ENCODE assay signal across 10 mouse cellular contexts in genomic region chr4:151741249-151742137, GRCm38 (mm10).
DNase-seq lines count a peak whose midpoint lies in the region; ATAC-seq lines count a peak whose summit lies in the region.
"Had no signal": no experiment of that assay in that cellular context is flagged by ENCODE, and none has a peak within 500 bp of the region (broad histone marks: within the 10 kb centered on the region; RNA-seq: fewer than 3 reads in every experiment).

No protein-coding gene starts in this region.

- no peaks in the 10 kb centered on the region for H3K9me3 ChIP-seq in hindbrain, embryonic 16.5 days (ENCODE audit: control insufficient read depth, low read length)
- H3K9me3 ChIP-seq in hindbrain, embryonic 10.5 days = no peaks in the 10 kb centered on the region
- H3K9me3 ChIP-seq in liver, embryonic 15.5 days (replicated peaks) = no peaks in the 10 kb centered on the region

- DNase-seq in hindbrain, embryonic 10.5 days (ENCODE audit: low spot score) = no peak
- DNase-seq in MN1 (ENCODE audit: low spot score) = peak; percentile 53
- peak; percentile 59 to 60 for DNase-seq in heart, adult 9 months (ENCODE audit: low spot score in 2 of 2)
- DNase-seq in retina, embryonic 14.5 days (ENCODE audit: low spot score) = no peak
- DNase-seq in frontal cortex, postnatal 10 days (ENCODE audit: low spot score in 2 of 2) = no peak
- no peak for DNase-seq in adrenal gland, adult 2 months
- DNase-seq: adrenal gland, postnatal 36 days had no signal

- no peak overlapping the region for H3K4me3 ChIP-seq in hindbrain, embryonic 16.5 days (ENCODE audit: low read length)
- no peak overlapping the region for H3K4me3 ChIP-seq in hindbrain, embryonic 10.5 days
- no peak overlapping the region for H3K4me3 ChIP-seq in liver, embryonic 15.5 days (replicated peaks)

- H3K27ac ChIP-seq in hindbrain, embryonic 16.5 days (ENCODE audit: low read depth, low read length) = 0 out of 2 replicates have a peak overlapping the region, but pooled peaks have one; percentile 13
- H3K27ac ChIP-seq in hindbrain, embryonic 10.5 days = no peak overlapping the region
- peak overlapping the region; percentile 70 for H3K27ac ChIP-seq in liver, embryonic 15.5 days (replicated peaks)

- H3K27me3 ChIP-seq in hindbrain, embryonic 16.5 days (replicated peaks; ENCODE audit: control insufficient read depth, insufficient read depth, low read length) = no peaks in the 10 kb centered on the region
- H3K27me3 ChIP-seq in hindbrain, embryonic 10.5 days (ENCODE audit: insufficient read depth, poor library complexity, severe bottlenecking) = no peaks in the 10 kb centered on the region
- no peaks in the 10 kb centered on the region for H3K27me3 ChIP-seq in liver, embryonic 15.5 days
- H3K27me3 ChIP-seq: CH12.LX had no signal

- WGBS in hindbrain, embryonic 16.5 days = 40% methylated on average over 20 of the region's 20 CpGs
- 79% methylated on average over 20 of the region's 20 CpGs for WGBS in hindbrain, embryonic 10.5 days
- 12% methylated on average over 20 of the region's 20 CpGs for WGBS in liver, embryonic 15.5 days (ENCODE audit: insufficient replicate concordance)

- H3K4me2 ChIP-seq in hindbrain, embryonic 16.5 days (ENCODE audit: low read length) = no peak overlapping the region
- peak overlapping the region; percentile 32 for H3K4me2 ChIP-seq in liver, embryonic 15.5 days

- H3K4me1 ChIP-seq in hindbrain, embryonic 16.5 days (ENCODE audit: control insufficient read depth, insufficient read depth, low read depth, low read length) = peaks cover 26% of the 10 kb centered on the region
- peaks cover 34% of the 10 kb centered on the region; the same call in 1 of the 2 replicates for H3K4me1 ChIP-seq in hindbrain, embryonic 10.5 days (replicated peaks)
- H3K4me1 ChIP-seq in liver, embryonic 15.5 days (replicated peaks) = peaks cover 67% of the 10 kb centered on the region

- H3K36me3 ChIP-seq in hindbrain, embryonic 16.5 days (ENCODE audit: control insufficient read depth, insufficient read depth, low read length) = no peaks in the 10 kb centered on the region
- no peaks in the 10 kb centered on the region for H3K36me3 ChIP-seq in hindbrain, embryonic 10.5 days
- H3K36me3 ChIP-seq in liver, embryonic 15.5 days (replicated peaks) = no peaks in the 10 kb centered on the region

- no peak for ATAC-seq in hindbrain, embryonic 16.5 days
- ATAC-seq in liver, embryonic 15.5 days (ENCODE audit: insufficient read depth) = peak; percentile 78

- H3K9ac ChIP-seq in hindbrain, embryonic 16.5 days (ENCODE audit: low read depth, low read length) = no peak overlapping the region
- no peak overlapping the region for H3K9ac ChIP-seq in liver, embryonic 15.5 days

Comparison
In these comparisons a context has a peak if more than half of its experiments do, and no peak if none do; other contexts are left out.
1. DNase-seq: peak in MN1 (single experiment) and heart, adult 9 months (2 of 2); none in hindbrain, embryonic 10.5 days (single experiment), retina, embryonic 14.5 days (single experiment), frontal cortex, postnatal 10 days (0 of 2) and adrenal gland, adult 2 months (single experiment).